ENCODE assay signal across 26 mouse cellular contexts in the genomic region with DNA sequence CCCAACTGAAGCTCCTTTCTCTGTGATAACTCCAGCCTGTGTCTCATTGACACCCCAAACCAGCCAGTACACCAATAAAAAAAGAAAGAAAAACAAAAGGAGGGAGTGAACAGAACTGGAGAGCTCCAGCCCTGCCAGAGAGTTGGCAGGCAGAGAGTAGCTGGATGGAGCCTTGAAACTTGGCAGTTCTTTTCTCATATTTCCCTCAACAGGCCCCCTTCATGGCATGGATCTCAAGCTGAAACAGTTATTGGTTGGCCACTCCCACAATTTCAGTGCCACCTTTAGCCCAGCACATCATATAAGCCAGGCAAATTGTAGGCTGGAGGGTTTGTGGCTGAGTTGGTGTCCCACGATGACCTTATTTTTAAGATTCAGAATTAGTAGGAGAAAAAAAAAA.
"Had no signal": no experiment of that assay in that cellular context is flagged by ENCODE, and none has a peak within 500 bp of the region (broad histone marks: within the 10 kb centered on the region; RNA-seq: fewer than 3 reads in every experiment).

No protein-coding gene starts in this region.

- H3K9me3 ChIP-seq: heart, embryonic 13.5 days; heart, embryonic 15.5 days; hindbrain, embryonic 10.5 days; hindbrain, embryonic 12.5 days; limb, embryonic 13.5 days; liver, embryonic 13.5 days; liver, embryonic 15.5 days had no signal

- H3K4me3 ChIP-seq: gastrocnemius, adult 2 months; heart, embryonic 13.5 days; heart, embryonic 15.5 days; hindbrain, embryonic 10.5 days; hindbrain, embryonic 12.5 days; layer of hippocampus, adult 2 months; left cerebral cortex, adult 2 months; limb, embryonic 13.5 days; liver, embryonic 13.5 days; liver, embryonic 15.5 days had no signal

- H3K4me2 ChIP-seq: heart, embryonic 11.5 days; heart, embryonic 13.5 days; heart, embryonic 15.5 days; hindbrain, embryonic 12.5 days; hindbrain, embryonic 14.5 days; limb, embryonic 13.5 days; liver, embryonic 11.5 days; liver, embryonic 13.5 days; liver, embryonic 15.5 days had no signal

- DNase-seq: gastrocnemius, adult 2 months; gastrocnemius, postnatal 10 days; gastrocnemius, postnatal 25 days; heart, postnatal 4 days; kidney, adult 11 months; kidney, adult 2 months; kidney, adult 9 months; kidney, postnatal 10 days; kidney, postnatal 25 days; kidney, postnatal 4 days; liver; liver, embryonic 13.5 days; liver, postnatal 0 days had no signal

- H3K9ac ChIP-seq: heart, embryonic 13.5 days; heart, embryonic 15.5 days; hindbrain, embryonic 12.5 days; hindbrain, embryonic 14.5 days; limb, embryonic 13.5 days; liver, embryonic 13.5 days; liver, embryonic 15.5 days; liver, postnatal 0 days had no signal

- H3K36me3 ChIP-seq: heart, embryonic 13.5 days; heart, embryonic 15.5 days; hindbrain, embryonic 10.5 days; hindbrain, embryonic 12.5 days; limb, embryonic 13.5 days; liver, embryonic 13.5 days; liver, embryonic 15.5 days had no signal

- ATAC-seq: hindbrain, embryonic 16.5 days; intestine, embryonic 16.5 days; liver, postnatal 0 days had no signal

- H3K4me1 ChIP-seq: heart, embryonic 13.5 days; heart, embryonic 15.5 days; hindbrain, embryonic 10.5 days; hindbrain, embryonic 12.5 days; limb, embryonic 13.5 days; liver, embryonic 13.5 days; liver, embryonic 15.5 days had no signal

- H3K27ac ChIP-seq: gastrocnemius, adult 2 months; heart, embryonic 13.5 days; heart, embryonic 15.5 days; hindbrain, embryonic 10.5 days; hindbrain, embryonic 12.5 days; hindbrain, embryonic 14.5 days; layer of hippocampus, adult 2 months; left cerebral cortex, adult 2 months; limb, embryonic 13.5 days; liver, embryonic 13.5 days; liver, embryonic 15.5 days had no signal

- H3K27me3 ChIP-seq: heart, embryonic 13.5 days; heart, embryonic 15.5 days; hindbrain, embryonic 12.5 days; limb, embryonic 13.5 days; liver, embryonic 13.5 days; liver, embryonic 15.5 days had no signal
